Mouse (Mus musculus) right cerebral cortex, postnatal 10 days (tissue): ENCODE data around the gene Sipa1l2.

ENCODE experiments used
- DNase-seq, 2 experiments: peaks; one replicate each; pipeline ENCODE4 v3.0.0; 2021; ENCODE audit warnings: low spot score in 2 of 2

Gene Sipa1l2

DNA sequence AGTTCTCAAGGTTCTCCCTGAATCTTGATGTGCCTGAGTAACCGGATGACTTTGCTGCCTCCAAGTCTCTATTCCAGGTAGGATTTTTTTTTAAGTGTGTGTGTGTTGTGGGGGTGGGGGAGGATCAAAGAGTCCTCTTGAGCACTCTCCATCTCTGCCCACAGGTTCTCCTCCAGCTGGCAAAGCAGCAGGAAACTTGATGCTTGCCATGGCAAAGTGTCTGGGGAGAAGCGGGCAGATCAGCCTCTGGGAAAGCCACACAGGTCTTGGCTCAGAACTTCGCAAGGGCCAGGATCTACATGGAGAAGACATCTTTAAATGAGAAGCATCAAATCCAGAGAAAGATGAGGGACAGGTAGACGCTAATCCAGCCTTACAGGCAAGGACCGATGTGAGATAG is 10.8 kb upstream of the Sipa1l2 start:
- DNase-seq, result no peak

DNA sequence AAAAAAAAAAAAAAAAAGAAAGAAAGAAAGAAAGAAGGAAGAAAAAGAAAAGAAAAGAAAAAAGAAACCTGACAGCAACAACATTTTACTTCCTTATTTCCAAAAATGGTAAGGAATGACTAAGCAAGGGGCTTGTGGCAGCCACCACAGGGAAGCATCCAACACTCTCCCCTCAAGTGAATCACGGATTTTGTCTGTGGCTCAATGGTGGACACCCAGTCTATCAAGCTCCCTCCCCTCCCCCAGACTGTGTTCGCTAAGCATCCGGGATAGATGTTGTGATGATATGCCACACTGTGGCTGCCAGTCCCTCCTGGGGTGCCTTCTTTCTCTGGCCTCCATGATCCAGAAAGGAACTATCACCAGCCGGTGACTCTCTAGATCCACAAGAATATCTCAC is 6.5 kb upstream of the Sipa1l2 start:
- no peak for DNase-seq

DNA sequence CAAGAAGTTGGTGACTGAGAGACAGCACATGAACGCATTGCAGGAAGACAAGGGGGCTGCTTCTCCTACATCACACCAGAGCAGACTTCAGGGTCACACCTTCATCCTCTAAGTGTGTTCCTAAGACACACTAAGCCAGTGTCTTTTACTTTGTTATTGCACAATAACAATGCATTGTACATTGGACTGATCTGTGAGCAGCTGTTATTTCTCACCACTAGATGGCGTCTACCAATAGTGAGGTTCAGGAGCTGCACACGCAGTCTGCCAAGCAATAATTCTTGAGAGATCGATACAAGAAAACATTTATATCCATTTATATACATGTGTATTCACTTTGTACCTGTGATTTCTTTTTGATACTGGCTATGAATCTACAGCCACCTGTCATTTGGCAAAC is 4.7 kb upstream of the Sipa1l2 start:
- DNase-seq, result peak in 1 of 2 experiments; percentile 55

DNA sequence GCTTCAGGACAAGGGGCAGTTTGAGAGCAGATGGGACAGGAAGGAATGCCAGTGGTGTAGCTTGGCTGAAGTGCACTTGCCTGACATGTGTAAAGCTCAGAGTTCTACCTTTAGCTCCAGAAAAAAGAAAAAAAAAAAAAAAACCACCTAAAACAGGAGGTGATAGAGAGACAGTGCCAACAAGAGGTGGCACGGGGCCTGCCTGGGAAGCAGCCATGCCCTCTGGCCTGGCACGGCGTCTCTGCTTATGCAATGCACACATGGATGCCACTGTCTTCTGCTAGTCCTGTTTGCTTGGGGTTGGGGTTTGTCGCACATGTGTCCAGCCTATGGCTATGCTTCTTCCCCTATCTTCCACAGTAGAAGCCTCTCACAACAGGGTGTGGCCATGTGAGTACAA is 2.6 kb upstream of the Sipa1l2 start:
- DNase-seq, result no peak

DNA sequence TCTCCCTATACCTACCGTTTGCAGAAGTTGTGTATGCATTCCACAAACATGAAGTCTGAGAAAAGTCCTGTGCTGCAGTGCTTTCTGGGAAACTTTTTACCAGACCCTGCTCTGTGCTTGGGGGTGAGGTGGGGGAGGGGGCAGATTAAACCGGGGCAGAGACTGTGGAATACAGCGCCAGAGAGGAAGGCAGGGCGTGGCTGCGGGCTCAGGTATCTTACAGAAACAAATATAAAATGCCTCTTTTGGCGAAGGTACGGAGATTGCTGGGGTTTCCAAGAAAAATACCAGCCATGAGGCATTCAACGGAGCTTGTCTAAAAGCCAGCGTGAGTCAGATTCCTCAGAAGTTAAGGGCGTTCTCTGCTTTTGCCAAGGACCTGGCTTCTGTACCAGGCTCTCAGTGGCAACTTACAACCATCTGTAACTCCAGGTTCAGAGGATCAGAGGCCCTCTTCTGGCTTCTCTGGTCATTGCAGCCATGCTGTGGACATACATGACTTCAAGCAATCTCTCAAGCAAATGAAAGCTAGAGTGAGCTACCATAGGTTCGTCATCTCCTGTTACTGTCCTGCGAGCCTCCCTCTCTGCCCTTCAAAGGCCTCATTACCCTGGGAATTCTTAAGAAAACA is 1.3 kb upstream of the Sipa1l2 start:
- peak in 1 of 2 experiments; percentile 45 for DNase-seq

DNA sequence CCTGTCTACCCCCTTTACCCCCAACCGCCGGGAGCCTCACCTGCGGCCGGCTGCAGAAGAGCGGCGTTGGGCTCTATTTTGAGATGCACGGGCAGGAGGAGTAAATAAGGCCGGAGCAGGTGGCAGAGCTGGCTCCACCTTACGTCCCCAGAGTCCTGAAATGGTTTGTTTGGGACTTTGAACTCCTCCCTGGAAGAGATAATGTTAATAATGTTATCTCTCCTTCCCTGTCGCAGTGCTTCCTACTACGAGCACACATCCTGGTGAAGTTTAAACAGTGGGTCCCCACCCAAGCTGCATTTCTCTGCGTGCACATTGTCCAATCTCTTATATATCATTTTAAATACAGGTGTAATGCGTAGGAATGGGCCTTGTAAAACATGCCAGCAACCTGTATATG is 781 bp upstream of the Sipa1l2 start:
- DNase-seq, result no peak

DNA sequence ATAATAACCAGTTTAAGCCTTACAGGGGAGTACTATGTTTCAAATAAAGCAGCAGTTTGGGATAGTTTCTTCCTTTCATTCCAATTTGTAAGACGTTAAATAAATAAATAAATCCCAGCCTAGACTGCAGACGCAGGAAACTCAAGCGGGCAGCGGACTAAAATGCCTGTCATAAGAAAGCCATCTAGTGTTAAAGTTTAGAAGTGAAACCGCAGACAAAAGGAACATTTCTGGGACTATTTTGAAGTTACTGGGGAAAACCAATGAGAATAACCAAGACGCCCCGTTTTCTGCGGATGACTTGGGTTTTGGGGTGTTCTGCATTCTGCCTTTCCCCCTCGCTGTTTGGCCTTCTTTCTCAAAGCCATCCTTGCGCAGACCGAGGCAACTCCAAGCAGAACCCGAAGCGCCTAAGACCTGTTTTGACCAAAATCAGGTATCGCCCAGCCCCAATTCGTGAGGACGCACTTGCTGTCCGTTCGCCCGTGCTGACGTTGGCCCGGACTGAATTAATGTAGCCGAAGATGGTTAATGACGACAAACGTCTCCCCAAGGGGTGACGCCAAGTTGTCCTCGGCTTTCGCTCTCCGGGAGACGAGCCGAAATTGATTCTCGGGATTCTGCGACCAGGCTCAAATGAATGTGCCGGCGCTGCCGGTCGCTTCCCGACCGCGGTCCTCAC is 616 bp downstream of the Sipa1l2 start:
- DNase-seq, result peak; percentile 73 to 74

DNA sequence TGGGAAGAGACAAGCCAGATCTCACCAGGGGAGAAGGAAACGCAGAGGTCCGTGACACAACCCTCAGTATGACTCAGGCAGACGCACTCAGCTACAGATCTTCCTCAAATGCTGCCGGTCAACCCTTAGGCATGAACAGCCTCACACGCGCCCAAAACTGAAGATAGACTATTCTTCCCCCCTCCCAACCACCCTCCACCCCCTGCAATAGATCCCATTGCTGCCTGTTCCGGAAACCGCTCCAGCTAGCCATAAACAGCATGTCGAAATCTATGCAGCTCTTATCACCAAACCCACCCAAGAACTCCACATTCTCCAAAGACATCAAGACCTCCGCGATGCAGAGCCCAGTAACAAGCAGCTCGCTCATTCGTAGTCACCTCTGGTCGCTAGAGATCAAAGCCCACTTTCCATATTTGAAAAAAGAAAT is 1.2 kb downstream of the Sipa1l2 start:
- peak in 1 of 2 experiments; percentile 45 for DNase-seq

DNA sequence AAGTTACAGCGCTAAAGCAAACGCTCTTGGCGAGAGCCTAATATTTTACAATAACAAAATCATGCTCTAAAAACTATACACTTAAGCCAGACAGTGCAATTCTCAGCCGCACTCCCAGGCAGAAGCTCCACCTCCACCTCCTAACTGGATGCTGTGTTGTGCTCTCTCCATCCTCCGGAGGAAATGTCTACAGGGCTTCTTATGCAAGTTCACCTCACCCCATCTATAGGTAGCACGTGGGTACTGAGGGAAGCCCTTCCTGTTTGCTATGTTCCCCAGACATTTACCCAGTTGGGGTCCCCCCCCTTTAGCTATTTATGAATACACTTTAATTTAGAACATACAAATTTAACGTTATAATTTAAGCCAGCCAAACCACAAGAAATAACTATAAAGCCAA is 2.0 kb downstream of the Sipa1l2 start:
- DNase-seq, result no peak

DNA sequence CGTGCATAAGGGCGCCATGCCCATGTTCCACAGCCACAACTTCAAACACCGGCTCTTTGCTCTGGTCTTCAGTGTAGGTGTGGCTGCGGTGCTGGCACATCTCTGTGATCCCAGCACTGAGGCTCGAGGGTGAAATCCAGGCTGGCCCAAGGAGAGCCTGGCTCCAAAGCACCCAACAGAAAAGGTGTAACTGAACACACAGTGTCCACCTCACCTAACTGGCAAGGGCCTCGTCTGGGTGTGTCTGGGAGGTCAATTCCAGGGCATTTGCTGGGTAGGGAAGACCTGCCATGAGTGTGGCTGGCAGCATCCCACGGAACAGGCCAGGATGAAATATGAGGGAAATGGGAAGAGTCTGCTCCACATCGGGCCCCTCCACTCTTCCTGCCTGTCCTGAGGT is 6.7 kb downstream of the Sipa1l2 start:
- no peak for DNase-seq

DNA sequence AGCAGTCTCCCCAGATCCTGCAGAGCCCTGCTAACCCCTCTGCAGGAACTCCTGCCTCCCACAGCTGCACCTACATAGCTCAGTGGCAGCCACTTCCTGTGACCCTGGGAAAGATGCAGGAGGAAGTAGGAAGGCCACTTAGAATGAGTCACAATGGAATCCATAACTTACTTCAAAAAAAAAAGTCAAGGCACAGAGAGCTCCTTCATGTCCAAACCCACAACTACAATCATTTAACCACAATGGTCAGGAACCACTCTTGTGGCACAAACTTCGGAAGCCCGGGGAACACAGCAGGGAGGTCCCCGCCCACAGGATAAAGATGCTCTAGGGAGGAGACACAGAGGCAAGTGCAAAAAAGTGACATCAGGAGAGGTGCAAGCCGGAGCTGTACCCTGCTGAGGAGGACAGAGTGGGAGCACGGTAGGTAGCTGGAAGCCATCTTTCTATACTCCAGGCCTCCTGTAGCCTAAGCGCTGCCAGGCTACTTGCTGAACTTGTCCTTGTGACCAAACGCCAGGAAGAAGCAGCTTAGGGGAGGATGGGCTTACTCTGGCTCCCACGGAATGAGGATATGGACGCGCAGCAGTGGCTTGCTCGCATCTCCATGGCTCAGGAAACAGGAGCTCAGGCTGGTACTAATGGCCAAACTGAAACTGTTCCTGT is 8.7 kb downstream of the Sipa1l2 start:
- DNase-seq, result peak in 1 of 2 experiments; percentile 16

DNA sequence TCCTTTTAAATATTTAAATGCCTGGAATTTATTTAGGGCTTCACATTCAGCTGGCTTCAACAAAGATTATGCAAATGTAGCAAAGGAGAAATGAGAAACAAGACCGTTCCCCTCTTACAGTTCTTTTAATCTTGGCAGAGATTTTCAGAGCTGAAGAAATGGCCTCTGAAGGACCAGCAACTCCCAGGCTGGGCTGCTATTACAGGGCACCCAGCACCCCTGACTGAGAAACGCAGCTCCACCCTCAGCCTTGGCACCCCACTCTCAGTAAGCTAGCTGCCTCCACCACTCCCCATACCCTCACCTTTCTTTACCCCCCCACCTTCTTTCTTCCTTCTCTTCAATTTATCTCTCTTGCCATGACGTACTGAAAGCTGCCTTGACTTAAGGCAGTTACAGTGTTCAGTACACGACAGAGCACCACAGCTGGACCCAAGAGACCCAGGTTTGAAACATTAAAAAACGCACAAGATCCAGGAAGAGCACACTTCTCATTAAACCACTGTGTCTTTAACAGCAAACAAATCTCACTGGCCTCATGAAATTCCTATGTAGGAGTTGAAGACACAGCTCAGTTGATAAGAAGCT is 10.4 kb downstream of the Sipa1l2 start:
- no peak for DNase-seq

DNA sequence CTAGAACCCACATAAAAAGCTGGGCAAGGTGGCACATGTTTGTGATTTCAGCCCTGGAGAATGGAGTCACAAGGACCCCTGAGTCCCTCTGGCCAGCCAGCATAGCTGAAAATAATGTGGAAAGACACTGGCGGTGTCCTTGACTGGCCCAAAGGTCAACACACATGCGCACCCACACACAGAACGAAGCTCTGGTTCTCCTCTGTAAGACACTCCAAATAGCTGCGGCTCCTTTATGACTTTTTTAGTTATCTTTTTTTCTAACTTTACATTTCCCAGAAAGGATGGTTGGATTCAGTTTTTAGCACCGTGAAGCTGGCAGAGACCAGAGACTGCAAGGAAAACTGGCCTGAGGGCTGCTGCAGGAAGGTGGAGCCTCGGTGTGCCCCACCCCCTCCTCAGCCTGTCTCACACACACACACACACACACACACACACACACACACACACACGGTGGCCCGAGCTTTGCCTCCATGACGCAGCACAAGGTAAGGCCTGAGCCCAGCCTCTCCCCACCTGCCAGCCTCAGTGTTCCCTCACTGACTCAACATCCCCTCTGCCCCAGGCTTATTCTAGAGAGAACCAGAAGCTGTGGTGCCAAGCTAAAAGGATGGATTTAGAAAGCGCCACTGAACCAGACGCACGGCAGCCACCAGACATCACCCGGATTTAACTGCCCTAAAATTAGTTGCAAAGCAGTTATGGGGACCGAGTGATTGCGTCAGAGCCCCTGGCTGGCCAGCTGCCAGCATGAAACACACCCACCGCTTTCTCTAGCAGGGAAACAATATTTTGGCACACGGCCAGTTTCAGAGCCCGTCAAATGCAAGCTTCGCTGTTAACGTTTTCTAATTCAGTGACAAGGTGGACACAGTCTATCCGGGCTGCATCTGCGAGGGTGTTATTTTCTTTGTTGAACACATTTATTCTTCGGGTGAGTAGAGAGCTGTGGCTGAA is 11.2 kb downstream of the Sipa1l2 start:
- DNase-seq, result peak; percentile 93 to 95

DNA sequence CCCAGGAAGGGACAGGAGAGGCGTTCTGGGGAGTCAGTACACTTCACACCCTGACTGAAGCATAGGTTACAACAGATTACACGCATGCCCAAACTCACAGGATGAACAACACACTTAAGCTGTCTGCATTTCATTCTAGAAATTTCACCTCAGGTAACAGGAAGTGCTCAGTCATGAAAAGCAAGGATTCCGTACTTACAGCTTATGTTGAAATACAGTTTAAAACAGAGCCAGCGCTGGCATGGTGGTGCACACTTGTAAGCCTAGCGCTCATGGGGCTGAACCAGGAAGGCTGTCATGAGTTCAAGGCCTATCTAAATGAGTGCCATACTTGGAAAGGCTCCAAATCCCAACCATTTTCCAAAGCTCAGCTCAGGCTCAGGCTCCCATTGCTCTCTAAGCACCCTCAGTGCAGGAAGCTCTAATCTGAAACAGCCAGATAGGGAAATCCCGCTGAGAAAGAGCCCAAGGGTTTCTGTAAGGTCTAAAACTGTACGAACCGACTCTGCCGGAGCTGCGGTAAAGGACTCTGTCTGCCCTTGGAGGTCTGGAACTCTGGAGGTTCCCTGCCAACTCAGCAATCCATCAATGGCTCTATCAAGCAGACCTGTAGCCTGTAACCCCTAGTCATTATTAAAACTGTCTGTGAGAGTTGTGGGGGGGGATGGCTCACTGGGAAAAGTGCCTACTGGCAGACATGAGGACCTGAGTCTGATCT is 12.1 kb downstream of the Sipa1l2 start:
- no peak for DNase-seq

DNA sequence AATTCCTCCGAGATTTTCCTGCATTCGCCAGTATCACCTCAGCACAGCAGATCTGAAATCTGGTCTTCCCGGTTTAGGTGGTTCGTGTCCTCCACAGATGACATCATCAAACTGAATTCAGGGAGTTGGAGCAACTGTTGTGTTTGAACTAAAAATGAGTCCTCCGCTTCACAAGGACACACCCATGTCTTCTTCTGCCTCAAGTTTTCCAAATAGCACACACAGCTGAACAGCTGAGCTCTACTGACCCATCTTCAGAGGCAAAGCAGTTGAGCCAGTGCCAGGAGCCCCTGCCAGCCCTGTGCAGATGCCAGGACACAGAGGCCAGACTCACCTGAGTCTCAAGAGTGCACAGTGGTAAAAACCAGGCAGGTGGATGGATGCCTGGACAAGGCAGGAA is 12.9 kb downstream of the Sipa1l2 start:
- DNase-seq, result peak in 1 of 2 experiments; percentile 56

DNA sequence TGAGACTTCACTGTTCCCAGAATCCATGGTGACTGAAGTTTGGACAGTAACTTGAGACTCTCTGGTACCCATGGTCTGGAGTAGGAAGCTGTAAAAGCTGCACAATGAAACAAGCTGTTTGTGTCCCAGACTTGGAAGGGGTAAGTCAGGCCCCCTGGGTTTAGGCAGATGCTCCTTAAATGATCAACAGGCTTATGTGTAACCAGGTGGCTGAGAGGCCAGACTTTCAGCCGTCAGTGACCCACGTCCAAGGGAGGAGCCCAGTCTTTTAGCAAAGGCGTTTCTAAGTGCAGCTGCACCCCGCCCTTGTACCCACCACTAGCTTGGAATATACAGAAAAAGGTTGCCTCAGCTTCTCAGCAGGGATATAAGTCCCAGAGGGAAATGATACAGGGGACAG is 19.0 kb downstream of the Sipa1l2 start:
- DNase-seq, result no peak

DNA sequence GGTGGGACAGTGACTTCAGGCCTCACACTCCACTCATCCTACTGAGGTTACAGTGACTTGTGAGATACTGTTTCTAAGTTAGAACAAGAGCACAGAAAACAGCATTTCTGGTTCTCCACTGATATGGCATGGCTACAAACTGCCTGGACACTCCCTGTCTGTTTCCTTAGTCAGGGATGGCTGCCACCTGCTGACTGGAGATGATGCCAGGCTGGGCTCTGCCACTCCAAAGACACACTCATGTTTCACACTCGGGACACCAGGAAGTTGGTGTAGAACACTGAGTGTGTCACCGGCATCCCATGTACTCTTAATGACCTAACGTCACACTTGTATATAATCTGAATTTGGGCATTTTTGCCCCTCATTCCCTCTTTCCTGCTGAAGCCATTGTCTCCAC is 22.3 kb downstream of the Sipa1l2 start:
- DNase-seq, result no peak

DNA sequence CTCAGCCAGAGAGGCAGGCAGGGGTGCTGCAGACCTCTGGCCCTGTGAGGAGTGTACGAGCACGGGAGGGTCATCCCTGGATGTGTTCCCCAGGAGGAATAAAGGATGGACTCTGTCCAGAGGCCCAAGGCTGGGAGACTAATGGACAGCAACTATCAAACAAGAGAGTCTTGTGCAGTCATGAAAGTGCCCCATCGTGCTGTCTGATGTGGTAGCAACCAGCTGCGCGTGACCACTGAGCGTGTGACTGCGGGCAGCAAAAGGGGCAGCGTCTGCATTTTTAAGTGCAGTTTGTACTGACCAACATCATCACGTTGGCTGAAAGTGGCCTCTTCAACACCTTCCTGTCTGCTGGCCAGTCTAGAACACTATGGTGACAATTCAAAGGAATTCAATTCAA is 23.7 kb downstream of the Sipa1l2 start:
- DNase-seq, result no peak

DNA sequence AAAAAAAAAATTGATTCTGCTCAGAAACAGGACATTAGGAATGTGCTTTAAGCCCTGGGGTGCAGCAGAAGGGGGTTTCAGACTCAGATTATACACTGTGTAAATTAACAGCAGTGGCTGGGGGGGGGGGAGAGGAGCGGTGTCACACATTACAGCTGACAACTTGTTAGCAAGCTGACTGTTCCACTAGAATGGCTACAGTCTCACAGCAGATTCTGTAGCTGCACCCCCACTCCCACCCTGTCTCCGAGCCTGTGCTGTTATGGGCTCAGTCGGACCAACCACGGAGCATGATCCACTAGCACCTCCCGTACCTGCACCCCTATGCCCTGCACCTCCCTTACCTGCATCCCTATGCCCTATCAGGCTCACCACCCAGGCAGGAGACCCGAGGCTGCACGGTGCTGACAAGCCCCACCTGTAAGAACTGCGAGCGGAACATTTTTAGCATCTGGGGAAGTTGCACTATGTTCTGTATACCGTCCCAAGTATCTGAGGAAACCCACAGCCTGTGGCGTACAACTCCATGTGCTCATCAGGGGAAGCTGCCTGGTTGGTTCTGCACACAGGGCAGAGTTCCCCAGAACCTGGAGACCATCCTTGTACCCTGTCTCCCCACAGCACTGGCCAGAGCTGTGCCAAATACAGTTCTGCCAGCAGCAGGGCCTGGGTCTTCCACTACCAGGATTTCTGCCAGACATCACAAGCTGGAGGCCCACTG is 26.6 kb downstream of the Sipa1l2 start:
- no peak for DNase-seq
